ENCODE assay signal across 10 mouse cellular contexts in genomic region chr14:34867266-34867665, GRCm38 (mm10). TPM values are rescaled to one million over a fixed set of nuclear protein-coding genes. Genes with fewer than 3 reads are reported as not detected.
A peak's percentile ranks its signal among the peaks of the same experiment; 100 is the strongest.
DNase-seq lines count a peak whose midpoint lies in the region; ATAC-seq and TF ChIP-seq lines count a peak whose summit lies in the region.
"Had no signal": no experiment of that assay in that cellular context is flagged by ENCODE, and none has a peak within 500 bp of the region (broad histone marks: within the 10 kb centered on the region; RNA-seq: fewer than 3 reads in every experiment).

No protein-coding gene starts in this region.

- 14% methylated on average over 5 of the region's 5 CpGs for WGBS in heart, postnatal 0 days

- no peak overlapping the region for H3K4me3 ChIP-seq in heart, postnatal 0 days (ENCODE audit: low read depth, low read length)
- H3K4me3 ChIP-seq: heart, embryonic 15.5 days had no signal

- DNase-seq in heart, postnatal 0 days (ENCODE audit: low spot score) = peak; percentile 11
- DNase-seq in heart, adult 11 months = no peak
- peak; percentile 47 for DNase-seq in thymus, postnatal 4 days
- DNase-seq in thymus, postnatal 25 days = no peak
- peak; percentile 2 for DNase-seq in induced T-regulatory cell, adult 2 months (ENCODE audit: low read depth)
- DNase-seq in yolk sac, embryonic 10.5 days (ENCODE audit: low spot score) = peak; percentile 15
- no peak for DNase-seq in spleen, postnatal 14 days (ENCODE audit: low spot score in 2 of 2)
- DNase-seq in left cerebral cortex, adult 11 months (ENCODE audit: low spot score) = no peak
- DNase-seq: cerebellum, postnatal 36 days had no signal

- H3K4me1 ChIP-seq in heart, postnatal 0 days (ENCODE audit: control insufficient read depth, insufficient read depth) = no peaks in the 10 kb centered on the region
- H3K4me1 ChIP-seq: heart, embryonic 15.5 days had no signal

- no peak overlapping the region for H3K27ac ChIP-seq in heart, postnatal 0 days (ENCODE audit: low read depth)
- H3K27ac ChIP-seq: heart, embryonic 15.5 days had no signal

- TF ChIP-seq CTCF in heart, postnatal 0 days (IDR thresholded peaks at IDR 0.05; ENCODE audit: low read depth) = no peak

- H3K9me3 ChIP-seq in heart, postnatal 0 days (replicated peaks; ENCODE audit: control insufficient read depth, low read length) = no peaks in the 10 kb centered on the region
- H3K9me3 ChIP-seq: heart, embryonic 15.5 days had no signal

- no peaks in the 10 kb centered on the region for H3K27me3 ChIP-seq in heart, postnatal 0 days (ENCODE audit: control insufficient read depth, insufficient read depth, low read length)
- H3K27me3 ChIP-seq: heart, embryonic 15.5 days had no signal

- no peak overlapping the region for H3K4me2 ChIP-seq in heart, postnatal 0 days (ENCODE audit: low read depth, low read length)
- H3K4me2 ChIP-seq: heart, embryonic 15.5 days had no signal

- H3K9ac ChIP-seq in heart, postnatal 0 days (replicated peaks; ENCODE audit: low read depth, low read length) = no peak overlapping the region
- H3K9ac ChIP-seq: heart, embryonic 15.5 days had no signal

- no peaks in the 10 kb centered on the region for H3K36me3 ChIP-seq in heart, postnatal 0 days (replicated peaks; ENCODE audit: control insufficient read depth, insufficient read depth, low read length)
- H3K36me3 ChIP-seq: heart, embryonic 15.5 days had no signal

- no peak for TF ChIP-seq EP300 in heart, postnatal 0 days (IDR thresholded peaks at IDR 0.05; ENCODE audit: low read depth)

- no peak for ATAC-seq in heart, postnatal 0 days (ENCODE audit: insufficient read depth, low read depth)

RNA-seq across cellular contexts. Expression of gene Grid1, which starts 47.4 kb away (rescaled TPM):
- total RNA-seq in heart, postnatal 0 days (2014; rRNA removed; ENCODE audit: low replicate concordance) = 0.54 TPM in 1 of 2 replicates, not detected in the other
- 0.03 and 0.05 TPM in 2 replicates for polyA plus RNA-seq in heart, postnatal 0 days (2015; fragmentation: Nextera tagmentation; extraction: Ambion mirVana)

Comparison
In these comparisons a context has a peak if more than half of its experiments do, and no peak if none do; other contexts are left out.
1. DNase-seq: peak in heart, postnatal 0 days (single experiment), thymus, postnatal 4 days (single experiment), induced T-regulatory cell, adult 2 months (single experiment) and yolk sac, embryonic 10.5 days (single experiment); none in heart, adult 11 months (single experiment), thymus, postnatal 25 days (single experiment), spleen, postnatal 14 days (0 of 2) and left cerebral cortex, adult 11 months (single experiment).